Mouse (Mus musculus): ENCODE measurements at regions not wholly inside any gene's neighbourhood (a gene's known extent, or its start where the extent isn't known, plus 50 kb on each side); places are given as distances from the start of the nearest gene placed in this dataset.

DNA sequence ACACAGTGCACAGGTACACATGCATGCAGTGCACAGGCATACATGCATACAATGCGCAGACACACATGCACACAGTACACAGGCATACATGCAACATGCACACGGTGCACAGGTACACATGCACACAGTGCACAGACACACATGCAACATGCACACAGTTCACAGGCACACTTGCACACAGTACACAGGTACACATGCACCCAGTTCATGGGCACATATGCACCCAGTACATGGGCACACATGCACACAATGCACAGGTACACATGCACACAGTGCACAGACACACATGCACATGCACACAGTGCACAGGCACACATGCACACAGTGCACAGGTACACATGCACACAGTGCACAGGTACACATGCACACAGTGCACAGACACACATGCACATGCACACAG, 402.7 kb upstream of the Kcnab2 start:
- no peak overlapping the region for H3K27ac ChIP-seq
- no peaks in the 10 kb centered on the region for H3K27me3 ChIP-seq (ENCODE audit: low read depth, poor library complexity, severe bottlenecking)
- DNase-seq (ENCODE audit: low spot score), result no peak
- H3K9me3 ChIP-seq (replicated peaks), result no peaks in the 10 kb centered on the region
- no peak overlapping the region for H3K4me3 ChIP-seq
- 96% methylated on average over 2 of the region's 2 CpGs for WGBS
- H3K36me3 ChIP-seq, result no peaks in the 10 kb centered on the region
- H3K4me1 ChIP-seq, result no peaks in the 10 kb centered on the region

DNA sequence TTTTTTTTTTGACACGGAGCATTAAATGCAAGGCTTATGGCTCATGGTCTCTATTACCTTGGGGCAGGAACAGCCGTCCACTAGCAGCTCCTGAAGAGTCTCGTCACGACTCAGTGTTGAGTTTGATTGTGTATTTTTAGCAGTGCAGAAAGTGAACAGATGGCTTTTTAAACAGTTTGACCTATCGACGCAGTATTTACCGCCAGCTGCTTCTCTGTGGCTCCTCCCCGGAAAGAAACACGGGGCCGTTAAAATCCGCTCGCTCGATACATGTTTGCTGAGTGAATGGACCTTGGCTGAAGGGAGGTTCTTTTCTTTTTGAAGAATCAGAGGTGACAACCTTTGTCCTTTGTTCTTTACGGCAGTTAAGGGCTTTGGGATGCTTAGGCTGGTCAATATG, 401.3 kb upstream of the Kcnab2 start:
- no peak overlapping the region for H3K27ac ChIP-seq
- H3K27me3 ChIP-seq (ENCODE audit: low read depth, poor library complexity, severe bottlenecking), result no peaks in the 10 kb centered on the region
- 85% methylated on average over 14 of the region's 14 CpGs for WGBS
- DNase-seq (ENCODE audit: low spot score), result no peak
- H3K36me3 ChIP-seq, result no peaks in the 10 kb centered on the region
- no peaks in the 10 kb centered on the region for H3K9me3 ChIP-seq (replicated peaks)
- no peaks in the 10 kb centered on the region for H3K4me1 ChIP-seq
- H3K4me3 ChIP-seq, result no peak overlapping the region

DNA sequence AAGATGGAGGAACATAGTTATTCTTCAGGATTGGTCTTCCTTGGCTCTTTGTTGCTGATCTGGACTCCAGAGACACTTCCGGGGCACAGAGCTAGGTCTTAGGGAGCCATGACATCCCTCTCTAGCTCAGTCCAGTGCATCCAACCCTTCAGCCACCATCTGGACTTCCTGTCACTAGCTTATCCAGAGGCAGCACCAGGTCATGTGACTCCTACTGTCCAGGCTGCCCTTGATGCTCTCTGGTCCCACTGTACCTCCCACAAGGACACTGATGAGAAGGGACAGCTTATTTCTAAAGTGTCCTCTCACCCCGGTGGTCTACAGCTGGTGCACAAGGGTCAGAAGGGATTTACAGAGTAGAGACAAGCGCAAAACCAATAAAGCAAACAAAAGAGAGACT, 400.7 kb upstream of the Kcnab2 start:
- H3K27ac ChIP-seq, result no peak overlapping the region
- no peaks in the 10 kb centered on the region for H3K9me3 ChIP-seq (replicated peaks)
- no peak overlapping the region for H3K4me3 ChIP-seq
- H3K36me3 ChIP-seq, result no peaks in the 10 kb centered on the region
- no peaks in the 10 kb centered on the region for H3K27me3 ChIP-seq (ENCODE audit: low read depth, poor library complexity, severe bottlenecking)
- WGBS, result 92% methylated on average over 3 of the region's 3 CpGs
- no peaks in the 10 kb centered on the region for H3K4me1 ChIP-seq
- DNase-seq (ENCODE audit: low spot score), result no peak

DNA sequence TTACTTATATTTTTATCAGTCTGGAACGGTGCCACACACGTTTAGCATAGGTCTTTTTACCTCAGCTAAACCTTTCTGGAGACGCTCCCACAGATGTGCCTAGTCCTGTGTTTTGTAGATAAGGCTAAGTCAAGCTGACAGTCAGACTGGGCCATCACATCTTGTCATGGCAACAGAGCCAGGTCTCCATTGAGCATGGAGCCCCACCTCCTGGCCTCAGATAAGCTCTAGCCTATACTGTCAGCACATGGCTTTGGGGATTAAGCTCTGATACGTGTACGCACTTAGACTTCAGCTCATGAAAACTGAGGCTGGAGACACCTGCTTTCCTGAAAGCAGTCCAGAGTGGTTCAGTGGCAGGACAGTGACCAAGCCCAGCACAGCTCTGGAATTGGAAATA, 392.4 kb upstream of the Kcnab2 start:
- no peaks in the 10 kb centered on the region for H3K27me3 ChIP-seq (ENCODE audit: low read depth, poor library complexity, severe bottlenecking)
- no peak for DNase-seq (ENCODE audit: low spot score)
- WGBS, result 92% methylated on average over 5 of the region's 5 CpGs
- no peaks in the 10 kb centered on the region for H3K9me3 ChIP-seq (replicated peaks)
- H3K4me1 ChIP-seq, result no peaks in the 10 kb centered on the region
- no peak overlapping the region for H3K4me3 ChIP-seq
- H3K27ac ChIP-seq, result no peak overlapping the region
- H3K36me3 ChIP-seq, result no peaks in the 10 kb centered on the region

DNA sequence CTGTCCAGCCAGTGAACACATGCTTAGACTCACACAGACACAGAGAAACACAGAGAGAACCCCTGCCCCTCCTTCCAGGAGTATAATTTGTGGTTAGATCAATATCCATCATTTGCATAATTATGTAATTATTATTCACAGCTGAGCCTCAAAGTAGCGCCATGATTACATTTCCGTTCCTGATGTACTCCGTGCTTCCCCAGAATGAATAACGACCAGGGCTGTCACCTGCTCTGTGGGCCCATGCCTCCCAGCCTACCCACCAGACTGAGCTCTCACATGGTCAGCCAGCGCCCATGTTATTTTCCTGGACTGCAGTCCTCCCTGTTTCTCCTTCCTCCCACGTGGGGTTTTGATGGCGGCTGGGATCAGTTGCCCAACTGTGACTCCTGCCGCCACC, 388.2 kb upstream of the Kcnab2 start:
- Histone ChIP-seq H3K27ac (no peak overlapping the region), H3K4me3 (no peak overlapping the region), H3K4me1 (no peaks in the 10 kb centered on the region), H3K36me3 (no peaks in the 10 kb centered on the region), H3K9me3 (replicated peaks) (no peaks in the 10 kb centered on the region), H3K27me3 (ENCODE audit: low read depth, poor library complexity, severe bottlenecking) (no peaks in the 10 kb centered on the region)
- 92% methylated on average over 8 of the region's 8 CpGs for WGBS
- no peak for DNase-seq (ENCODE audit: low spot score)

DNA sequence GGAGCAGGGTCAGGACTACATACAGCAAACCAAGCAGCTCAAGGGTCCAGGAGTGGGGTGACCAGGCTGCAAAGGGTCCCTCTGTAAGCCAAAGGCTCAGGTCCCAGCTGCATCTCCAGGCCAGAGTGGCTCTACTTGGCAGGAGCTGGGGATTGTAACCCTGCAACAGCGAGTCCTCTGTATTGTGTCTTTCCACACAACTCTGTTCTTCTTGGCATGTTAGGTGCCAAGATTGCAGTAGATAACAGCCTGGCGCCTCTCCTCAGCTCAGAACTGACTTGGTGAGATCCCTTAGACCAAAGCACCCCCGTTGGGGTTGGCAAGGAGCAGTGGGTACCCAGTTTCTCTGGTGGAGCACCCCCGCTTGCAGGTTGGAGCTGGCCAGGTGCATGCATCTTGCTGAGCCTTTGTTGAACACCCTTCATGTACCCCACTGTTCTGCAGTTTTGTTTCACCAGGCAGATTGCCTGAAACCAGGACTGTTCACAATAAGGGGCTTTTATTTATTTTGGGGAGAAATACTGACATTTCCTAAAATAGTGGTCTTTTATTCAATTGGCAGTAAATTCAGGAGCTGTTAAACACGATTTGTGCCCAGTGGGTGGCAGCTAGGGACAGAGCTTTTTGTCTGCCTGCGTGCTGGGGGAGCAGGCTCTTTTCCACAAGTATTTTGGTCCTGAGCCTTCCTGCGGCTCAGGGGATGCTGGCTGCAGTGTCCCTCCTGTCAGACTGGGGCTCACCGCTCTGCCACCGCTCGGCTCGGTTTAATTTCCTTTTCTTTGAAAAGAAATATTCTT, 385.3 kb upstream of the Kcnab2 start:
- no peak for DNase-seq (ENCODE audit: low spot score)
- H3K27ac ChIP-seq, result no peak overlapping the region
- H3K9me3 ChIP-seq (replicated peaks), result no peaks in the 10 kb centered on the region
- 71% methylated on average over 11 of the region's 11 CpGs for WGBS
- H3K4me1 ChIP-seq, result no peaks in the 10 kb centered on the region
- no peaks in the 10 kb centered on the region for H3K36me3 ChIP-seq
- H3K4me3 ChIP-seq, result no peak overlapping the region
- H3K27me3 ChIP-seq (ENCODE audit: low read depth, poor library complexity, severe bottlenecking), result no peaks in the 10 kb centered on the region

DNA sequence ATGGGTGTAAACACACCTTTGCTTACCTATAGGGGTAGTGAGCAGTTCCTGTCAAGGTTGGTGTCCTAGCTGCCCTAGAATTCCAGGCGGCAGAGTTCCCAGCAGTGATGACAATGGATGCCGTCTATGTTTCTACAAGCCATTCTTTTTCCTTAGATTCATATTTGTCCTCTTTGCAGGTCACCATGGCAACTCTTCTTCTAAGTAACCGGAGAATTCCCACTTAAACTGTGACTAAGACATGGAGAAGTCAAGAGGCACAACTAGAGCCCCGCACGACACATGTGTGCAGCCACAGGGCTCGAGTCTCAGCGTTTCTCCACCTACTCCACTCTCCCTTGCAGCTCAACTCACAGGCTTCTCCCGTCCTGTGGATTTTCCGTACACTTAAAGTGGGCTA, 381.5 kb upstream of the Kcnab2 start:
- Histone ChIP-seq H3K27ac (no peak overlapping the region), H3K36me3 (no peaks in the 10 kb centered on the region), H3K9me3 (replicated peaks) (no peaks in the 10 kb centered on the region), H3K4me1 (no peaks in the 10 kb centered on the region), H3K27me3 (ENCODE audit: low read depth, poor library complexity, severe bottlenecking) (no peaks in the 10 kb centered on the region), H3K4me3 (no peak overlapping the region)
- no peak for DNase-seq (ENCODE audit: low spot score)
- WGBS, result 88% methylated on average over 9 of the region's 9 CpGs

DNA sequence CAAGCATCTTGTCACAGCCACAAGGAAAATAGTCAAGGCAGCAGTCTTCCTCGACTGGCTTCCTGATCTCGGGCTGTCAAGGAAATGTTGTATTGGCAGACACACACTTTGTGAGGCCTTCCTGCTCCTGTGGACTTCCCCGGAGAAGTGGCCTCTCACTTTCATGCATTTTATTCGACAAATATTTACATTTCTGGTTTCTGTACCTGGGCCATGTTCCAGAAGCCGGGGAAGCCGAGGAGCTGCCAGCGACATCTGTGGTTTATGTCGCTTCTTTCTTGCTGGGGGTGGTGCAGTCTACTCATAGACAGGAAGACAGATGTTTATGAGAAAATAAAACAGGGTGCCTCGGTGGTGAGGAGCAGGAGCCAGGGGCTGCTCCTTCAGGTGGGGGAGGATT, 372.5 kb upstream of the Kcnab2 start:
- WGBS, result 76% methylated on average over 9 of the region's 9 CpGs
- Histone ChIP-seq H3K9me3 (replicated peaks) (no peaks in the 10 kb centered on the region), H3K4me1 (no peaks in the 10 kb centered on the region; the same call in 1 of the 2 replicates), H3K36me3 (no peaks in the 10 kb centered on the region), H3K27me3 (ENCODE audit: low read depth, poor library complexity, severe bottlenecking) (no peaks in the 10 kb centered on the region), H3K4me3 (no peak overlapping the region), H3K27ac (no peak overlapping the region)
- no peak for DNase-seq (ENCODE audit: low spot score)

DNA sequence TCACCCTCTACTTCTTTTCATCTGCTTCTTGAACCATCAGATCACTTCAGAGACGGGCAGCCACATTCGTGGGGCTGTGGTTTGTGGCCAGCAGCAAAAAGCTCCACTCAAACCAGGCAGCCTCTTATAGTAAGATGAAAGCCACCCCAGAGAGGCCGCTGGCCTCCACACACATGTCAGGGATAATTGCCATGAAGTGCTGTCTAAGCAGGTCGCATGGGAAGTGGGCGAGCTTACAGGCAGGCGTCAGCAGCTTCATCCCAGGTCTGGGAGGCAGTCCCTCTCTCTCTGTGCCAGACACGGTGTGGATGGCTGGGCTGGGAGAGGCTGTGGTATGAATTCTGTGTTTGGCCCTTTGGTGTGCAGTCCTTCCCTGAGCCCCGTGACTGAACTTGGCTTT, 358.4 kb upstream of the Kcnab2 start:
- DNase-seq (ENCODE audit: low spot score), result no peak
- 51% methylated on average over 8 of the region's 8 CpGs for WGBS
- H3K36me3 ChIP-seq, result no peaks in the 10 kb centered on the region
- H3K27ac ChIP-seq, result no peak overlapping the region
- H3K4me1 ChIP-seq, result peaks cover 10% of the 10 kb centered on the region; the same call in 1 of the 2 replicates
- no peaks in the 10 kb centered on the region for H3K9me3 ChIP-seq (replicated peaks)
- H3K27me3 ChIP-seq (ENCODE audit: low read depth, poor library complexity, severe bottlenecking), result peaks cover 4% of the 10 kb centered on the region; the same call in 1 of the 2 replicates
- H3K4me3 ChIP-seq, result no peak overlapping the region

DNA sequence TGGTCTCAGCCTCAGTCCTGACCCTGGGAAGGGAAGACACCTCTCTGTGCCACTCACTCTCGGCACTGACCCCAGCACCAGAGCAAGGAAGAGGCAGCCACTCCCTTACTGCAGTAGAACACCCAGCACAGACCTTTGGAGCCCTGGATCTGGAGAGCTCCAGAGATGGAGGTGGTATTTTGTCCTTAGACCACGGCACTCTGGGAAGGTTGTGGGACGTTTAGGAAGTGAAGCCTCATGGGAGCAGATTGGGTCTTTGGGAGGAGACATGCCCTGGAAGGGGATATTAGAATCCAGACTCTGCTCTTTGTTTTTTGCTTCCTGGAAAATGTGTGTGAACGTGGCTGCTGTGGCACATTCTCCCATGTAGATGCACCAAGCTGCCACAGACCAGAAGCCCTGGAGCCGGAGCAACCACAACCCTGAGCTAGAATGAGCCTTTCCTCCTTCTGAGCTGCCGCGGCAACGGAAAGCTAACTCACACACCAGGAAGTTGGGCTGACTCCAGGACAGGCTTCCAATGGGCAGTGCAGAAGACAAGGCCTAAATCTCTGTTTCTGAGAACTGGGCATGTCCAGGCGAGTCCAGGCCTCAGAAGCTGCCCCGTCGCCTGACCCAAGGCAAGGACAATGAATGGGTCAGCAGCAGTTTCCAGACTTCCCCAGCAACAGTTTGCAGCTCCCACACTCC, 356.9 kb upstream of the Kcnab2 start:
- no peak for DNase-seq (ENCODE audit: low spot score)
- WGBS, result 77% methylated on average over 11 of the region's 11 CpGs
- H3K4me3 ChIP-seq, result no peak overlapping the region

DNA sequence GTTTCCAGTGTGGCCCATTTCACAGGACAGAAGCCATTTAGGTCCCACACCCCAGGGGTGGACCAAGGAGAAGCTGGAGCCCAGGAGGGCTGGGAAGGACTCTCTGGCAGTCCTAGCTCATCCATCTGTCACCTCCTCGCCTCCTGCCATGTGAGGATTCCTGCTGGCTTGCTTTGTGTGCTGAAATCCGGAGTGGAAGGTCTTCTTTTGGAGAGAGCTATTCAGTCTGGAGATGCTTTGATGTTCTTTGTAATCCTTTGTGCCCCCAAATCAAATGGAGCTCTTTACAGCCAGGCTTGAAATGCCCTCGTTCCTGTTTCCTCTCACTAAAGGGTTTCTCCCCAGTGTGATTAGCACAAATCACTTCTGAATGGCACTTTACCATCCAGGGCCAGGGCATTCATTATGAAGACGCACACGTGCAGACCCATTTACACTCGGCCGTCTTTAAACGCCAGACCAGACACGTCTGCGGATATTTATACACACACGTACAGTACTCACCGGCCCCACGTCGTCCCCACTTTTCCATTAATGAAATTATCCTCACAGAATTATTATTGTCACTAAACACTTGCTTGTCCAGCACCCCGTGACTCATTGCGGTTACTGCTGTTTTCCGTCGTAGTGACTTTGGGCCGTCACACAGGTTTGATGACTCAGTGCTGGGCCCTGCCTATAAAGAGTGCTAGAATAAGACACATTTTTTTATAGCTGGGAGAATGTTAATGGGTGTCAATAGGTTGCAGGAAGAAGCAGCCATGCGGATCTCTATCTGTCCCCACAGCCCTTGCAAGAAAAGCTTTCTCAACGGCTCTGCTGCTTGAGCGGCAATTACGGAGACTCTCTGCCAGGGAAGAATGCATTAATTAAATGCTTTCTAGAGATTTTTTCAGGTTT, 356.0 kb upstream of the Kcnab2 start:
- WGBS, result 43% methylated on average over 23 of the region's 23 CpGs
- Histone ChIP-seq H3K27me3 (ENCODE audit: low read depth, poor library complexity, severe bottlenecking) (peaks cover 4% of the 10 kb centered on the region; the same call in 1 of the 2 replicates), H3K4me3 (no peak overlapping the region), H3K4me1 (peaks cover 10% of the 10 kb centered on the region; the same call in 1 of the 2 replicates), H3K27ac (no peak overlapping the region), H3K9me3 (replicated peaks) (no peaks in the 10 kb centered on the region), H3K36me3 (no peaks in the 10 kb centered on the region)
- DNase-seq (ENCODE audit: low spot score), result no peak

More for the DNA sequence above, 356.9 kb upstream of the Kcnab2 start:
- no peak overlapping the region for H3K27ac ChIP-seq
- H3K36me3 ChIP-seq, result no peaks in the 10 kb centered on the region
- H3K27me3 ChIP-seq (ENCODE audit: low read depth, poor library complexity, severe bottlenecking), result peaks cover 4% of the 10 kb centered on the region; the same call in 1 of the 2 replicates
- H3K4me1 ChIP-seq, result peaks cover 10% of the 10 kb centered on the region; the same call in 1 of the 2 replicates
- no peaks in the 10 kb centered on the region for H3K9me3 ChIP-seq (replicated peaks)

DNA sequence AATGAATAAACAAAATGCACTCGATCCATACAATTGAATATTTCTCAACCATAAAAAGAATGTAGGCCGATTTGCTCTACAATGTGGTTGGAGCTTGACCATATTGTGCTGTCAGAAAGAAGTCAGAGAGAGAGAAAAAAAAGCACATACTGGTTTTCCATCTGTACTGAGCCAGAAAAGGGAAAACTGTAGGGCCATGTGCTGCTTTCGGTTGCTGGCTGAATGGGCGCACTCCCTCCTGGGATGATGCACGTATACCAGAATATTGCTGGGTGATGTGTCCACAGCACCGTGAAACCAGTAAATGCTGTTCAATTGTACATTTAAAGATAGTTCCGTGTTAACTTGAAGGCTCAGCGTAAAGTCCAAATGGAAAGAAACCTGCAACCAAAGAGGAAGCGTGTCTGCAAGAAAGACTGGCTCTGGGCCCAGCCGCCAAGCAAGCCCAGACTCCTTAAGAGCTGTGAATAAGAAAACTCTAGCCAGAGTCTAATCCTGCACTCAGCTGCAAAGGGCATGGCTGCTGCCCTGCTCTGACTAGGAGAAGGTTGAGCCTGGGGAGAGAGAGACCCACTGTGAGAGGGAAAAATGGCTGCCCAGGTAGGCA, 355.2 kb upstream of the Kcnab2 start:
- WGBS, result 89% methylated on average over 10 of the region's 10 CpGs
- no peak overlapping the region for H3K4me3 ChIP-seq
- H3K27ac ChIP-seq, result no peak overlapping the region
- H3K4me1 ChIP-seq, result peaks cover 10% of the 10 kb centered on the region; the same call in 1 of the 2 replicates
- H3K36me3 ChIP-seq, result no peaks in the 10 kb centered on the region
- peaks cover 4% of the 10 kb centered on the region; the same call in 1 of the 2 replicates for H3K27me3 ChIP-seq (ENCODE audit: low read depth, poor library complexity, severe bottlenecking)
- DNase-seq (ENCODE audit: low spot score), result no peak
- H3K9me3 ChIP-seq (replicated peaks), result peaks cover 5% of the 10 kb centered on the region; the same call in 1 of the 2 replicates

All from limb, embryonic 10.5 days (tissue).